Mouse (Mus musculus) stomach, embryonic 14.5 days (tissue): ENCODE data around the gene Cand2. TPM values are rescaled to one million over a fixed set of nuclear protein-coding genes. Genes with fewer than 3 reads are reported as not detected.

ENCODE experiments used
- ATAC-seq: fragments of 200-750 bp; cut with Nextera tagmentation; 2 replicates; pipeline ENCODE4 v1.8.0; 2017; ENCODE audit warnings: low read depth, moderate TSS enrichment; ENCODE audit not compliant: insufficient number of reproducible peaks, insufficient read depth, low FRiP score
- H3K27ac ChIP-seq: fragments of 300-500 bp; sonication (generic); 2 replicates; pipeline ENCODE4 v1.5.1; 2014; ENCODE audit warnings: mild to moderate bottlenecking, low read length, moderate library complexity, mixed read lengths
- H3K27me3 ChIP-seq: fragments of 300-500 bp; sonication (generic); 2 replicates; pipeline ENCODE4 v1.6.1; 2014; ENCODE audit warnings: low read length, control low read depth, mixed read lengths; ENCODE audit not compliant: control insufficient read depth, insufficient read depth
- H3K36me3 ChIP-seq: fragments of 300-500 bp; sonication (generic); 2 replicates; pipeline ENCODE4 v1.6.1; 2014; ENCODE audit warnings: mild to moderate bottlenecking, control low read depth, low read length, moderate library complexity, mixed read lengths; ENCODE audit not compliant: control insufficient read depth, insufficient read depth
- H3K4me1 ChIP-seq: fragments of 300-500 bp; sonication (generic); 2 replicates; pipeline ENCODE4 v1.6.1; 2014; ENCODE audit warnings: low read length, control low read depth, mixed read lengths; ENCODE audit not compliant: control insufficient read depth, insufficient read depth
- H3K4me2 ChIP-seq: fragments of 300-500 bp; sonication (generic); replicated peaks from 2 replicates; pipeline ENCODE4 v1.6.1; 2014; ENCODE audit warnings: low read depth, low read length, control low read depth
- H3K4me3 ChIP-seq: fragments of 300-500 bp; sonication (generic); 2 replicates; pipeline ENCODE4 v1.5.1; 2014; ENCODE audit warnings: low read depth, low read length, control low read depth
- H3K9ac ChIP-seq: fragments of 300-500 bp; sonication (generic); replicated peaks from 2 replicates; pipeline ENCODE4 v1.6.1; 2014; ENCODE audit warnings: low read depth, mild to moderate bottlenecking, control low read depth, low read length, moderate library complexity, mixed read lengths
- H3K9me3 ChIP-seq: fragments of 300-500 bp; sonication (generic); 2 replicates; pipeline ENCODE4 v1.6.1; 2016; ENCODE audit warnings: low read depth, low read length, control low read depth; ENCODE audit not compliant: control insufficient read depth
- WGBS: fragments of 180-500 bp; shearing (Covaris S2); extraction: QIAGEN DNeasy Blood & Tissue Kit; methylation state at CpG from one replicate; pipeline ENCODE4 v1.1.7; 2014; 5-methylcytosine and 5-hydroxymethylcytosine counted together
- polyA plus RNA-seq: library from polyadenylated mRNA; unstranded; fragments of >200 nt; fragmentation: Nextera tagmentation; extraction: Ambion mirVana; gene quantifications from 2 replicates; pipeline ENCODE4 v1.2.1, GENCODE M21; 2014

The Cand2 gene
- polyA plus RNA-seq, 1 experiment from 2014 or later, result 31.0 TPM

DNA sequence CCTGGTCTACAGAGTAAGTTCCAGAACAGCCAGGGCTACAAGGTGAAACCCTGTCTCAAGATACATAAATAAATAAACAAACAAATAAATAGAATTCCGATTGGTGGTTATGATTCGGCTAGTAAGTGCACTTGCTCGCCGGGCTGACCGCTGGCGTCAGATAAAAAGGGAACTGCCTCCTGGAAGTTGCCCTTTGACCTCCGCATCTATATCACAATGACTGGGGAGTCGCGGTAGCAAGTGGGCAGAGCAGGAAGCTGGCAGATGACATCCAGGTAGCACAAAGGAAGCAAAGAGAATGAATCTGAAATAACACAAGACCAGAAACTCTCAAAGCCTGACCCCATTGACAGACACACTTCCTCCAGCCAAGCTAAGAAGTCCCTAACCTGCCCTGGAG, 7.0 kb upstream of the Cand2 start:
- Histone ChIP-seq H3K9ac (no peak overlapping the region), H3K27me3 (no peaks in the 10 kb centered on the region), H3K9me3 (no peaks in the 10 kb centered on the region), H3K4me2 (no peak overlapping the region), H3K4me1 (peaks cover 9% of the 10 kb centered on the region; the same call in 1 of the 2 replicates), H3K27ac (no peak overlapping the region), H3K36me3 (no peaks in the 10 kb centered on the region), H3K4me3 (no peak overlapping the region)
- ATAC-seq, result no peak
- WGBS, result 44% methylated on average over 9 of the region's 9 CpGs

- ATAC-seq, result no peak
- Histone ChIP-seq H3K9me3 (no peaks in the 10 kb centered on the region), H3K27me3 (no peaks in the 10 kb centered on the region), H3K36me3 (no peaks in the 10 kb centered on the region), H3K4me3 (no peak overlapping the region), H3K9ac (no peak overlapping the region), H3K4me1 (peaks cover 9% of the 10 kb centered on the region; the same call in 1 of the 2 replicates), H3K27ac (no peak overlapping the region), H3K4me2 (no peak overlapping the region)
- WGBS, result 60% methylated on average over 4 of the region's 4 CpGs
These were observed 6.1 kb upstream of the Cand2 start for GRCm38 (mm10) chr6:115768207-115768606.

- no peaks in the 10 kb centered on the region for H3K36me3 ChIP-seq
- WGBS, result 85% methylated on average over 20 of the region's 20 CpGs
- no peaks in the 10 kb centered on the region for H3K27me3 ChIP-seq
- ATAC-seq, result no peak
- no peak overlapping the region for H3K4me2 ChIP-seq
- peaks cover 3% of the 10 kb centered on the region for H3K4me1 ChIP-seq
- H3K27ac ChIP-seq, result no peak overlapping the region
- no peak overlapping the region for H3K4me3 ChIP-seq
- H3K9me3 ChIP-seq, result no peaks in the 10 kb centered on the region
- H3K9ac ChIP-seq, result no peak overlapping the region
These were observed 4.2 kb upstream of the Cand2 start for GRCm38 (mm10) chr6:115770059-115770670.

- H3K9me3 ChIP-seq, result no peaks in the 10 kb centered on the region
- H3K36me3 ChIP-seq, result no peaks in the 10 kb centered on the region
- H3K27me3 ChIP-seq, result no peaks in the 10 kb centered on the region
- ATAC-seq, result no peak
- H3K9ac ChIP-seq, result no peak overlapping the region
- no peak overlapping the region for H3K4me2 ChIP-seq
- H3K4me1 ChIP-seq, result peaks cover 8% of the 10 kb centered on the region
- no peak overlapping the region for H3K27ac ChIP-seq
- H3K4me3 ChIP-seq, result no peak overlapping the region
- 62% methylated on average over 4 of the region's 4 CpGs for WGBS
These were observed 3.5 kb upstream of the Cand2 start for GRCm38 (mm10) chr6:115770852-115771251.

- Histone ChIP-seq H3K9me3 (no peaks in the 10 kb centered on the region), H3K27me3 (no peaks in the 10 kb centered on the region), H3K36me3 (no peaks in the 10 kb centered on the region), H3K4me3 (no peak overlapping the region), H3K27ac (no peak overlapping the region), H3K4me2 (no peak overlapping the region), H3K9ac (no peak overlapping the region), H3K4me1 (peaks cover 19% of the 10 kb centered on the region)
- WGBS, result 79% methylated on average over 6 of the region's 6 CpGs
- ATAC-seq, result no peak
These were observed 2.1 kb upstream of the Cand2 start for GRCm38 (mm10) chr6:115772201-115772600.

DNA sequence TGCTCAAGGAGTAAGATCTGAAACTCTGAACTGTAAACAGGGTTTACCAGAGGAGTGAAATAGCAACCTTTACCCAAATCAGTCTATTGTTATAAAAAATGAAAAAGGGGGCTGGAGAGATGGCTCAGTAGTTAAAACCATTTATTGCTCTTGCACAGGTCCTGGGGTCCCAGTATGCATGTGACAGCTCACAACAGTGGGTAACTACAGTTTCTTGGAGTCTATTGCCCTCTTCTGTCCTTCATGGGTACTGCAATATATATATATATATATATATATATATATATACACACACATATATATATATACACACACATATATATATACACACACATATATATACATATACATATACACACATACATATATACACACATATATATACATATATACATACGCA, 1.7 kb upstream of the Cand2 start:
- Histone ChIP-seq H3K9ac (no peak overlapping the region), H3K9me3 (no peaks in the 10 kb centered on the region), H3K4me2 (no peak overlapping the region), H3K36me3 (no peaks in the 10 kb centered on the region), H3K27ac (no peak overlapping the region), H3K4me3 (no peak overlapping the region), H3K27me3 (no peaks in the 10 kb centered on the region), H3K4me1 (peaks cover 19% of the 10 kb centered on the region)
- WGBS, result 80% methylated on average over 1 of the region's 1 CpGs
- no peak for ATAC-seq

DNA sequence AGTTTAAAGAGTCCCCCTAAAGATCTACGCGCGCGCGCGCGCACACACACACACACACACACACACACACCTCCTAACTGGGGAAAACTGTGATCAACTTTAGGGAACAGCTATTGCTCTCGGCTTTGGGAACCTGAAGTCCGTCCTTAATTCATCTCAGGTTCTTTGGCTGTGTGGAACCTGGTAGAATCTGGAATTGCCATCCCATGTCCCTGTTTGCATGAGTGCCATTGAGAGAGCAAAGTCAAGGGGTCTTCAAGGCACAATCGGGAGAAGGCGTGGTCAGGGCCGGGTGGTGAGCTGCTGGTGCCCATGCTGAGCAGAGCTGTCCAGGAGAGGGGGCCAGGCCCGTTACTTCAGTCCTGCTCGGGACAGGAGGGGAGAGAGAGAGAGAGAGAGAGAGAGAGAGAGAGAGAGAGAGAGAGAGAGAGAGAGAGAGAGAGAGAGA, 348 bp upstream of the Cand2 start:
- Histone ChIP-seq H3K9me3 (no peaks in the 10 kb centered on the region), H3K27me3 (no peaks in the 10 kb centered on the region), H3K4me3 (peak overlapping the region; percentile 69; the same call in 1 of the 2 replicates), H3K4me1 (peaks cover 16% of the 10 kb centered on the region), H3K36me3 (0 out of 2 replicates have a peak, but pooled peaks cover 2% of the 10 kb centered on the region), H3K27ac (peak overlapping the region; percentile 21; the same call in 1 of the 2 replicates), H3K4me2 (peak overlapping the region; percentile 58), H3K9ac (no peak overlapping the region)
- WGBS, result under 1% methylated on average over 14 of the region's 14 CpGs
- ATAC-seq, result peak; percentile 78; the same call in 1 of the 2 replicates

DNA sequence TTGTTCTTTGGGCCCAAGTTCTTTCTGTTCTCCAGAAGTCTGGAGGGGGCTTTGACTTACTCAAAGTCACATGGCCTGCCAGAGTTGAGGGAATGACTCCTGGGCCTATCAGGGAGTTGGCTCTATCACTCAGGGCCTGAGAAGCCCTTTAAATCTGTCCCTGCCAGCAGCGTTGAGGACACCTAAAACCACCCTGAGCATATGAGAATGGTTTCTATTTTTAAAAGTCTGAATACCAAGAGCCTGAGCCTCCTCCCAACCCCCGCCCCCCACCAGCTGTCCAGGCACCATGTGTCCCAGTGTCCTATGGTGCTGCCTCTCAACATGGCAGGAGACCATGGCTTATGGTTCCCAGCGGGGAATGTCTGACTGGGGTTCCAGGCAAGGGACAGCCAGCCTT, 1.5 kb downstream of the Cand2 start:
- Histone ChIP-seq H3K36me3 (peaks cover 17% of the 10 kb centered on the region), H3K9ac (peak overlapping the region; percentile 65), H3K4me1 (peaks cover 16% of the 10 kb centered on the region), H3K4me3 (peak overlapping the region; percentile 69), H3K9me3 (no peaks in the 10 kb centered on the region), H3K27ac (peak overlapping the region; percentile 58; the same call in 1 of the 2 replicates), H3K4me2 (peak overlapping the region; percentile 88), H3K27me3 (no peaks in the 10 kb centered on the region)
- ATAC-seq, result no peak
- WGBS, result 35% methylated on average over 3 of the region's 3 CpGs

DNA sequence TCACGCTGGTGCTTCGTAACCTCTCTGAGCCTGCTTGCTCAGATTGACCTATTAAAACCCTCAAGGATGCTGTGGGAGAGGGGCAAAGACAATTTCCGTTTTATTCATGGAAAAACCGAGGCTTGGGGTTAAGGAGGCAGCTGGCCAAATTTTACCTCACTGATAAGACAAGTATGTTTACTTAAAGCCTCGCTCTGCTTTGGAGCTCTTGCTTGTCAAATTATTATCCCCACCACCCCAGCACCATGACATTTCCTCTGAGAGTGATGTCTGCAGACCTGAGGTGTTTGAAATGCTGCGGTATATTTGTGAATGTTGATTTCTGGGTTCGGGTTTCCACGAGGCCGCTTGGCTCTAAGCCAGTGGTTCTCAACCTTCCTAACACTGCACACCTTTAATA, 2.0 kb downstream of the Cand2 start:
- Histone ChIP-seq H3K4me1 (peaks cover 16% of the 10 kb centered on the region), H3K36me3 (peaks cover 22% of the 10 kb centered on the region), H3K9ac (no peak overlapping the region), H3K4me2 (peak overlapping the region; percentile 88), H3K27ac (no peak overlapping the region), H3K27me3 (no peaks in the 10 kb centered on the region), H3K9me3 (no peaks in the 10 kb centered on the region), H3K4me3 (peak overlapping the region; percentile 69)
- ATAC-seq, result no peak
- WGBS, result 18% methylated on average over 9 of the region's 9 CpGs
